Mouse (Mus musculus) heart, postnatal 4 days (tissue): ENCODE results near the gene Rnf121. TPM values are rescaled to one million over a fixed set of nuclear protein-coding genes. Genes with fewer than 3 reads are reported as not detected.
A peak's percentile ranks its signal among the peaks of the same experiment; 100 is the strongest.

ENCODE experiments used
- DNase-seq: peaks from one replicate; pipeline ENCODE4 v3.0.0; 2021
- total RNA-seq, 2 experiments: library from RNA; stranded (reverse); gene quantifications; 2 replicates each; pipeline ENCODE4 v1.2.3; 2021

Rnf121 gene
- 10 to 100 TPM; 23.8 to 25.6 TPM for total RNA-seq

GRCm38 (mm10) chr7:102065046-102065891 is at the start of gene Rnf121, which contains the start of the genes Xndc1 and Xntrpc:
Gene Rnf121 (minus strand): TSS chr7:102065469.
Gene Xndc1 (plus strand): TSS chr7:102065511.
Gene Xntrpc (plus strand): TSS chr7:102065713.
- peak; percentile 92 for DNase-seq

GRCm38 (mm10) chr7:102113151-102113729 is 48.0 kb upstream of the Rnf121 start:
- no peak for DNase-seq

- DNase-seq, result no peak
Measured at GRCm38 (mm10) chr7:102109746-102110145, 44.5 kb upstream of the Rnf121 start.

- DNase-seq, result no peak
Measured at GRCm38 (mm10) chr7:102109171-102109570, 43.9 kb upstream of the Rnf121 start, which contains the start of gene Art5. Gene Art5 (minus strand): TSS chr7:102109489.

- no peak for DNase-seq
Measured at GRCm38 (mm10) chr7:102108206-102108605, 42.9 kb upstream of the Rnf121 start.

GRCm38 (mm10) chr7:102106700-102107141 is 41.5 kb upstream of the Rnf121 start:
- DNase-seq, result peak; percentile 60

GRCm38 (mm10) chr7:102104126-102104525 is 38.9 kb upstream of the Rnf121 start:
- no peak for DNase-seq

GRCm38 (mm10) chr7:102103555-102103954 is 38.3 kb upstream of the Rnf121 start:
- DNase-seq, result no peak

- DNase-seq, result no peak
Measured at GRCm38 (mm10) chr7:102102696-102103095, 37.4 kb upstream of the Rnf121 start.

GRCm38 (mm10) chr7:102102241-102102640 is 37.0 kb upstream of the Rnf121 start:
- DNase-seq, result peak; percentile 23

GRCm38 (mm10) chr7:102101487-102101886 is 36.2 kb upstream of the Rnf121 start, which contains the start of gene Art1:
Gene Art1 (plus strand): TSS chr7:102101743.
- no peak for DNase-seq

GRCm38 (mm10) chr7:102100868-102101267 is 35.6 kb upstream of the Rnf121 start:
- DNase-seq, result no peak

- peak; percentile 37 for DNase-seq
Measured at GRCm38 (mm10) chr7:102099760-102100661, 34.7 kb upstream of the Rnf121 start.

- no peak for DNase-seq
Measured at GRCm38 (mm10) chr7:102087336-102087735, 22.1 kb upstream of the Rnf121 start.

GRCm38 (mm10) chr7:102084041-102084696 is 18.9 kb upstream of the Rnf121 start:
- DNase-seq, result no peak

- no peak for DNase-seq
Measured at GRCm38 (mm10) chr7:102082816-102083215, 17.5 kb upstream of the Rnf121 start, which contains the start of gene Trpc2. Gene Trpc2 (plus strand): TSS chr7:102083116.

- no peak for DNase-seq
Measured at GRCm38 (mm10) chr7:102081784-102082183, 16.5 kb upstream of the Rnf121 start.

- no peak for DNase-seq
Measured at GRCm38 (mm10) chr7:102080311-102080710, 15.0 kb upstream of the Rnf121 start.

- DNase-seq, result peak; percentile 46
Measured at GRCm38 (mm10) chr7:102078517-102078916, 13.2 kb upstream of the Rnf121 start.

- DNase-seq, result no peak
Measured at GRCm38 (mm10) chr7:102076714-102077296, 11.5 kb upstream of the Rnf121 start.

- DNase-seq, result no peak
Measured at GRCm38 (mm10) chr7:102066363-102066762, 1.1 kb upstream of the Rnf121 start.
